Mouse (Mus musculus) lung, postnatal 0 days (tissue): ENCODE measurements around the gene Fau.

Experiments
- CTCF ChIP-seq: IDR thresholded peaks from 2 replicates; pipeline ENCODE4 v1.5.1; 2016; ENCODE audit warnings: antibody characterized with exemption, mild to moderate bottlenecking
- EP300 ChIP-seq: IDR thresholded peaks from 2 replicates; pipeline ENCODE4 v1.6.1; 2016; ENCODE audit warnings: antibody characterized with exemption, mild to moderate bottlenecking, control low read depth

DNA sequence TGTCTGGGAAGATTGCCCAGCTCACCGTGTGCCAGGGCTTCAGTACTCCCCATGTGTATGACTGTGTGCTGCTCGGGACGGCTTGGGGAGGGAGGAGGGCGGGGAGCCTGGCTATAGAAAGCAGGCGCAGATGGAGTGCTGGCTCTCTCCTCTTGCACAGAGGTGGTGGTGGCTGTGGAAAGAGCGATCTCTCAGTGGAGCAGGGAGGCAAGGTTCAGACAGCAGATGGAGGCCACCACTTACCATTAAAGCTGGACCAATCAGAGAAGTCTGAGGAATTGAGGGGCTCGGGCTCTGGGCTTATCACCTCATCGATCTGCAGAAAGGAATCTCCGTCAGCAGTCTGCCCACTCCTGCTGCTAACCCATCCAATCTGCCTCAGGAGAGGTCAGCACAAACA is 24.5 kb downstream of the Fau start, which contains the start of gene Gm28374:
- no peak for TF ChIP-seq CTCF
- no peak for TF ChIP-seq EP300
